Mouse (Mus musculus): ENCODE data around the gene Blm.

GRCm38 (mm10) chr7:80542139-80542831 lies 7.4 kb upstream of the Blm start:
- TF ChIP-seq POLR2A (IDR thresholded peaks at IDR 0.05; ENCODE audit: borderline replicate concordance, extremely low read depth, low read depth, low read length) (no peak), CTCF (IDR thresholded peaks at IDR 0.05; ENCODE audit: insufficient read depth, low read length) (no peak)

All from lung, adult 2 months (tissue).